Mouse (Mus musculus) lung, adult 2 months (tissue): ENCODE measurements around the gene Gabrb1. TPM values are rescaled to one million over a fixed set of nuclear protein-coding genes. Genes with fewer than 3 reads are reported as not detected.
A peak's percentile ranks its signal among the peaks of the same experiment; 100 is the strongest.

Source experiments
- DNase-seq: peaks from one replicate; pipeline ENCODE4 v3.0.0; 2022
- H3K4me1 ChIP-seq: fragments of 200-500 bp; 2 replicates; pipeline ENCODE4 v1.6.1; 2011; ENCODE audit warnings: low read length; ENCODE audit not compliant: control insufficient read depth, insufficient read depth
- H3K4me3 ChIP-seq: fragments of 200-500 bp; replicated peaks from 2 replicates; pipeline ENCODE3; 2011; ENCODE audit warnings: low read depth, mild to moderate bottlenecking, control low read depth, low read length; ENCODE audit errors: extremely low read depth
- CTCF ChIP-seq: fragments of 200-500 bp; IDR thresholded peaks from 2 replicates; pipeline ENCODE4 v1.5.1; 2011; ENCODE audit warnings: mild to moderate bottlenecking, low read length, control low read depth; ENCODE audit not compliant: insufficient read depth
- POLR2A ChIP-seq: fragments of 200-500 bp; IDR thresholded peaks from 2 replicates; pipeline ENCODE4 v1.6.1; 2011; ENCODE audit warnings: low read depth, mild to moderate bottlenecking, control low read depth, low read length, borderline replicate concordance; ENCODE audit errors: extremely low read depth
- WGBS: fragments of 180-500 bp; shearing (Covaris S2); methylation state at CpG from one replicate; pipeline ENCODE4 v1.1.7; 2018; 5-methylcytosine and 5-hydroxymethylcytosine counted together
- polyA plus RNA-seq: library from polyadenylated mRNA; depleted of rRNA; stranded (reverse); fragments of >200 nt; gene quantifications from 2 replicates; pipeline ENCODE4 v1.2.3, GENCODE M21; 2012

The Gabrb1 gene
- polyA plus RNA-seq, 1 experiment, result not detected

DNA sequence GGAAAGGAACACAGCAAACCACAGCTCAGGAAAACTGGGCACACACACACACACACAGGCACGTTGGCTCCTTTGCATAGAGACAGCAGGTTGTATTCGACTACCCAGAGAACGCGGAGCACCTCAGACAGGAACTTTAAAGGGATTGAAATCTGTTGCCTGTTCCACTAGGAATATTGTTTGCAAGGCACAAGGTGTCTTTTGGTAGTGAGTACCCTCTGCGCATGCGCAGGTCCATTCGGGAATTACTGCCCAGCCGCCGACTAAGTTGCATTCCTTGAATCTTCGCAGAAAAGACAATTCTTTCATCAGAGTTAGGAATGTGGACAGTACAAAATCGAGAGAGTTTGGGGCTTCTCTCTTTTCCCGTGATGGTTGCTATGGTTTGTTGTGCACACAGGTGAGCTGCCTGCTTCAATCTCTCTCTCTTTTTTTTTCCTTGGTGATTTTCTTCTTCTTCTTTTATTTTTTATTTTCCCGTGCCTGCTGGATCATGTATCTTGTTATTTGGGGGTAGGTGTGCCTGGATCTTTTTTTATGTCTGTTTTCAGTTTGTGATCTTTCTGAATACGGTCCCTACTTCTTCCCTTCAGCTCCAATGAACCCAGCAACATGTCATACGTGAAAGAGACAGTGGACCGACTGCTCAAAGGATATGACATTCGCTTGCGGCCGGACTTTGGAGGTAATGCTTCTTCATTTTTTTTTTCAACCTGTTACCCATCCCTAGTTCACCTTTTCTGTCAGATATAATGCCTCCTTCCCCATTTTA, 42.0 kb downstream of the Gabrb1 start:
- 3% methylated on average over 19 of the region's 19 CpGs for WGBS
- TF ChIP-seq CTCF (no peak), POLR2A (no peak)
- Histone ChIP-seq H3K4me3 (no peak overlapping the region), H3K4me1 (0 out of 2 replicates have a peak, but pooled peaks cover 3% of the 10 kb centered on the region)
- no peak for DNase-seq

DNA sequence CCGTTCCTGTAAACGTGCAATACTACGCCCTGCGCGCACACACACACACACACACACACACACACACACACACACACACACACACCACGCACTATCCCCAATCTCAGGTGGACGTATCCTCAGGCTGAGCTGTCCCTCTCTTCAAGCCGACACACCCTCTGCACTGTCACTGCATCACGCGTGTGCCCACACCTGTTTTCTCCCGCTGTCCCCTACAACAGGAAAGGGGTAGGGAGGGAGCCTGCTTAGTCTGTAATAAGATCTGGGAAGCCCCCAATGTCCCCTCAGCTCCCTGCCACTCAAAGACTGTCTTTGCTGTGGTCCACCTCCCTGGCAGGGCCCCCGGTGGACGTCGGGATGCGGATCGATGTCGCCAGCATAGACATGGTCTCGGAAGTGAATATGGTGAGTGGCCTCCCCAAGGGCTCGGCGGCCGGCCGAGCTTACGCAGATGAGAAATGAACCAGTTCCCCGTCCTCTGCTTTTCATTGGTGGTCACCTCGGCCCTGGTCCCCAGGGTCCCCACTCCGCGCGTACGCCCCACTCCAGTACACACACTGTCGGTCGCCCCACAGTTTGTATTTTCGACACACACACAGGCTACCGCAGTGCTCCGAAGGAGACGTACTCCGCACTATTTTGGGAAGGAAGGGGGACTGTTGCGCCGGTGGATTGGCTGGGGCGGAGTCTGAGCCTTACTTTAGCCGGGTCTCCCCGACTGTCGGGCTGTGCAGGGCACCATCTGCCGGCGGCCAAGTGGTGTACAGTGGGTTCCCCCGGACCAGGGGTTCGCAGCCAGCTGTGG, 42.8 kb downstream of the Gabrb1 start:
- Histone ChIP-seq H3K4me3 (peak overlapping the region; percentile 5), H3K4me1 (0 out of 2 replicates have a peak, but pooled peaks cover 3% of the 10 kb centered on the region)
- TF ChIP-seq POLR2A (no peak), CTCF (no peak)
- peak; percentile 3 for DNase-seq
- WGBS, result under 1% methylated on average over 46 of the region's 46 CpGs

DNA sequence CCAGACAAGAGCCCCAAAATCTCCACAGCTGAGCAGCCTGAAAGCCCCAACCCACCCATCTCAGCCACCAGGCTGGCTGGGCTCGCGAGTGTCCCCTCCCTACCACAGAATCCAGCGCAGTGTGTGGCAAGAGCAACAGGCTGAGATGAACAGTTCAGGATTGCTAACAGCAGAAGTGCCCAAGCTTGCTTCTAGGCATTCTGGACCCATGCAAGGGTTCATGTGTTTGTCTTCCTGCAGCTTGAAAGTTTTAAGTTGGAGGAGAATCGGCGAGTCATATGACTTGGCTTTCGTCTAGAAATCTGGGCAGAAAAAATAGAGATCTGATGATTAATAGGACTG, 43.3 kb downstream of the Gabrb1 start:
- no peak for DNase-seq
- H3K4me1 ChIP-seq, result 0 out of 2 replicates have a peak, but pooled peaks cover 3% of the 10 kb centered on the region
- TF ChIP-seq POLR2A (no peak), CTCF (no peak)
- 2% methylated on average over 6 of the region's 6 CpGs for WGBS
- no peak overlapping the region for H3K4me3 ChIP-seq

DNA sequence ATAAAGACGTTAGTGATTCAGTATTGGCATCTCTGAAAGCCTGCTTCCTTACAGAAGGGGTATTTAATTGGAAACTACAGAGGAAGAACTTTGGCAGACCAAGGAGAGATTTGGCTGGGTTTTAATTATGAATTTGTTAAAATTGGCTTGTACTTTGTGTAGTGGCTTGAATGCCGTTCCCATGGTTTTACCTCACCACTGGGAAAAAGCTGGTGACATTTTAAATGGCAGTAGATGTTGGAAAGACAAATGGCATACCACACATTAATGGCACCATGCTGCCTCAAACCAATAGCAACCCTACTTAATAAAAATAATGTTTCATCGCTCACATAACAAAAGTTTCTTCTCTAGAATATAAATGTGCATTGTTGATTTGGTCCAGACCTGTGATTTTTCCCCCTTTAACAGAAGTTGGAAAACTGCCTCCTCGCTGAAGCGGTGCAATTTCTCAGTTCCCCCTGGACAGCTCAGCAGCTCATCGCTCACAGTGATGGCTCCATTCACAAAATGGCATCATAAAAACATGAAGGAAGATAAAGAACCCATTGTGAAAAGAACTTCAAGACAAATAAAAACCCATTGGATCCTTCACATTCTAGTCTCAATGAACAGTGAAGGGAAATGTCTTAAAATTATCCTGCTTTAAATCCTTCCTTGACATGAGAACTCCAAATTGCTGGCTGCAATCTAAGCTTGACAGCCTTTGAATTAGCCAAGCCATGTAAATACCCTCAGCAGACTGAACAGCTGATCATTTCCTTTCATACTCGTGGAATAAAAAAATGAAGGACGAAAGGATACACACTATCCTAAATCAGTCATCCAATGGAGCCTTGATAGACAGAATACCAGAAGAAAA, 75.2 kb downstream of the Gabrb1 start:
- WGBS, result 77% methylated on average over 8 of the region's 8 CpGs
- Histone ChIP-seq H3K4me1 (no peaks in the 10 kb centered on the region), H3K4me3 (no peak overlapping the region)
- TF ChIP-seq CTCF (no peak), POLR2A (no peak)
- DNase-seq, result no peak

DNA sequence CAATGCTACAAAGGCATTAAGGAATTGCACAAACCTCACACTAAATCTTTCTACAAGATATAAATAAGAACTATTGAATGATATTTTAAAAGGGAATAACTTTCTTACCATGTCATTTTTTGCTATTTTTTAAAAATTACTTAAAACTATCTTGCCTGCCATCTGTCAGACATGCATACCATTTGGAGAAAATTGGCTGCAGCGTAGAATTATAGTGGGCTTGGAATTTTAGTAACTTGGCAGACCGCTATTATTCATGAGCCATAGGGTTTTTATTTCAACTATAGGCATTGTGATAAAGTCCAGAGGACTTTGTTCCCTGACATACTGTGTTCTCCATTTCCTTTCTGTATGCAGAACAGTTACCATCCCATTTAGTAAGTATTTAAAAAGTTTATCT, 89.5 kb downstream of the Gabrb1 start:
- no peak for TF ChIP-seq POLR2A
- no peak for TF ChIP-seq CTCF
- H3K4me1 ChIP-seq, result no peaks in the 10 kb centered on the region
- 76% methylated on average over 2 of the region's 2 CpGs for WGBS
- no peak overlapping the region for H3K4me3 ChIP-seq
- no peak for DNase-seq

DNA sequence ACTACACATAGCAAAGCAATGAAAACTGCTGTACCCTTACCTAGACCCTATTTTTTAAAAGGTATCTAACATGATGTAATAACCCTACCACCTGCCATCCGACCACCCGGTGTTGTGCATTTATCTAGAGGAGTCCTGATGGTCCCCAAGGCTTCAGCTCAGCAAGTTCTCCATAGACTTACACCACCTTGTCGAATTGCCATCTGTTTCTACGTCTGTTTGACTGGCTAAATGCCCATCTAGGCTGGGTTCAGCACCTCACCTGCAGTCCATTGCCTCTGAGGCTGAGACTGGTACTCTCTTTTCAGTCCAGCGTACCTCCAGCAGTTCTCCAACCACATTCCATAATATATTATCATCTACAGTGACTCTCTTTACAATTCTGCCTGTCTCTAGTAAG, 96.1 kb downstream of the Gabrb1 start:
- Histone ChIP-seq H3K4me3 (no peak overlapping the region), H3K4me1 (no peaks in the 10 kb centered on the region)
- WGBS, result 70% methylated on average over 5 of the region's 5 CpGs
- DNase-seq, result no peak
- TF ChIP-seq CTCF, result no peak
- no peak for TF ChIP-seq POLR2A

DNA sequence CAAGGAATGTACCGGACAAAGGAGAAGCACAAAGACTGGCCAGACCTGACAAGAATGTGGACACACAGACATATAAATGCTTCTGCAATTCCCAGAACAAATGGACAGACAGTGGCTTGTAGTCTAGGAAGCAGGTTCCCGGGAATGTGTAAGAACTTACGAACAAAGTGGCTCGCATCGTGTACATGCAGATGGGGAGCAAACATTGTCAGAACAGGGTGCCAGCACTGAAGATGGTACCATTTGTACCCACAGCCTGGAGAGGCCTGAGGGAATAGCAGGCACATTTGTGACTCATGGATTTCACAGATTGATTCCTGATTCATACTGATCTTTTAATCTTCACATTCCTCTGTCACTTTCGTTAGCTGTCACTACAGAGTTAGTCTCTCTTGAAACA, 103.2 kb downstream of the Gabrb1 start:
- WGBS, result 88% methylated on average over 6 of the region's 6 CpGs
- no peak for TF ChIP-seq POLR2A
- TF ChIP-seq CTCF, result no peak
- DNase-seq, result no peak
- H3K4me1 ChIP-seq, result no peaks in the 10 kb centered on the region
- no peak overlapping the region for H3K4me3 ChIP-seq

DNA sequence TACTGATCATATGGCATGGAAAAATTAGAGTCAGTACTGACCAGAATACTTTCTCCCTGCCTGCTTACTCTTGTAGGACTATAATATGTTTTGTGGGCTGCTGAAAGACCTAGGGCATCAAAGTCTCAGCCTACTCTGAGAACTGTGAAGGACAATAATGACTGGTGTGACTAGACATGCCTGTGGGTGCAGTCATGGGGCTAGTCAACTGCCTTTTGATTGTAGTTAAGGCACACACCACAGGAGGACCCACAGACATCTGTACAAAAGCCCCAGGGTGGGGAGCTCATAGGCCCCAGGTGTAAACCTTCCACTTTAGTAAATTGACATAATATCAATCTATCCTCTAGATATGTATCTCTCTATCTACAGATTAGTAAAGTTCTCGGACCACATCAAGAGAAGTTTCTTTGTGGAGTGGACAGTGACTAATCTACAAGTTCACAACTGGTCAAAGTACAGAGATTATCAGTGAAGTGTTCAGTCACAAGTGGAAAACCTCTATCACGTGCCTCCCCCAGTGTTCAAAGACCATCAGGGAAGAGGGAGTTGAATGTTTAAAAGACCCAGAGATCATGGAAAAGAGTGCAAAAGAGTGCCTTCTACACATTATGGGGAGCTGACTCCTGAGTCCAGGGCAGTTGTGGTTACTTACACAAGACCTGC, 123.7 kb downstream of the Gabrb1 start:
- H3K4me1 ChIP-seq, result no peaks in the 10 kb centered on the region
- WGBS, result 52% methylated on average over 2 of the region's 2 CpGs
- DNase-seq, result no peak

DNA sequence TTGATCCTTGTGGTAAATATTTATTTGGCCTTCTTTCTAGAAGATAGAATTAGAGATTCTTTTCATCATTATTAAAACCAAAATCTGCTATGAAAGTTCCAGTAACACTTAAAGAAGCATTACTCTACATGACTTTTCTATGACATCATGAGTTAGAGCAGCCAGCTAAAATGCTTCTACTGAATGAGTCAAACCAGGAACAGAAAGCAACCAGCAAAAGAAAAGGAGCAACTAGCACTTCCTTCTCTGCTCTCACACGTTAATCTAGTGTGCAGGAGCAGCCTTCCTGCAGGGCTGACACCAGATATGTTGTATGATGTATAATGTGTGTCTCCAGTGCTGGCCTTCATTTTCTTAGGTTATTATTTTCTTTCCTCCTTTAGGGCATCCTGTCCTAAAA, 164.9 kb downstream of the Gabrb1 start:
- 14% methylated on average over 1 of the region's 1 CpGs for WGBS
- TF ChIP-seq POLR2A, result no peak
- TF ChIP-seq CTCF, result no peak
- Histone ChIP-seq H3K4me1 (no peaks in the 10 kb centered on the region), H3K4me3 (no peak overlapping the region)
- DNase-seq, result no peak

More for the DNA sequence above, 123.7 kb downstream of the Gabrb1 start:
- no peak overlapping the region for H3K4me3 ChIP-seq
- TF ChIP-seq CTCF, result no peak
- no peak for TF ChIP-seq POLR2A
